Mouse (Mus musculus) liver, adult 10 weeks (tissue): ENCODE data around the gene Olfr273. TPM values are rescaled to one million over a fixed set of nuclear protein-coding genes. Genes with fewer than 3 reads are reported as not detected.

Experiments
- polyA plus RNA-seq: library from polyadenylated mRNA; stranded (reverse); fragments of 350-450 nt; fragmentation: Illumina TruSeq; extraction: RNeasy Lipid Tissue Mini Kit (QIAGEN cat#74804); gene quantifications from one replicate; pipeline ENCODE4 v1.2.3, GENCODE M21; 2014; ENCODE audit warnings: low read depth, low replicate concordance

The Olfr273 gene
- not detected for polyA plus RNA-seq

GRCm38 (mm10) chr4:52859136-52859535, at the start of gene Olfr273:
Gene Olfr273 (minus strand): TSS chr4:52859236.

GRCm38 (mm10) chr4:52814304-52814703, 44.7 kb downstream of the Olfr273 start, which contains the start of gene Olfr275:
Gene Olfr275 (plus strand): TSS chr4:52814604.

Other genes starting within 250 kb of the Olfr273 start
- gene Olfr275, start 44.6 kb downstream of the Olfr273 start, polyA plus RNA-seq, result not detected
- not detected for gene Olfr272, start 59.9 kb upstream of the Olfr273 start, polyA plus RNA-seq
- not detected for gene Olfr270, start 105.3 kb upstream of the Olfr273 start, polyA plus RNA-seq
- not detected for gene Nipsnap3a, start 130.0 kb upstream of the Olfr273 start, polyA plus RNA-seq
- 86.5 TPM for gene Nipsnap3b, start 152.6 kb upstream of the Olfr273 start, polyA plus RNA-seq